Mouse (Mus musculus) lung, adult 2 months (tissue): Measurements from ENCODE around the gene Rab2b.

ENCODE experiments used
- CTCF ChIP-seq: fragments of 200-500 bp; IDR thresholded peaks from 2 replicates; pipeline ENCODE4 v1.5.1; 2011; ENCODE audit warnings: mild to moderate bottlenecking, low read length, control low read depth; ENCODE audit not compliant: insufficient read depth
- POLR2A ChIP-seq: fragments of 200-500 bp; IDR thresholded peaks from 2 replicates; pipeline ENCODE4 v1.6.1; 2011; ENCODE audit warnings: low read depth, mild to moderate bottlenecking, control low read depth, low read length, borderline replicate concordance; ENCODE audit errors: extremely low read depth

- TF ChIP-seq CTCF = no peak
- peak; percentile 15; the same call in 1 of the 2 replicates for TF ChIP-seq POLR2A
These were observed 25.4 kb upstream of the Rab2b start, which contains the start of gene Mettl3 for GRCm38 (mm10) chr14:52304644-52305271.
